Mouse (Mus musculus) MEL (cell line): ENCODE data around the gene Zbtb7b. TPM values are rescaled to one million over a fixed set of nuclear protein-coding genes. Genes with fewer than 3 reads are reported as not detected.
"Not testable (repeated sequence)": the region's sequence is repeated elsewhere in the genome, so short reads cannot be mapped to it uniquely, and the experiment has no call there.

Experiments used
- DNase-seq: peaks from one replicate; pipeline ENCODE4 v3.0.0; 2011; ENCODE audit warnings: low read depth, low spot score
- H3K27ac ChIP-seq: 2 replicates; pipeline ENCODE4 v1.5.1; 2012; ENCODE audit warnings: low read depth, mild to moderate bottlenecking, control low read depth, low read length, moderate library complexity; ENCODE audit not compliant: control insufficient read depth
- H3K27me3 ChIP-seq, 2 experiments: fragments of 150-350 bp in 1 of 2; sonication (generic) in 1 of 2; 2 replicates each; pipeline ENCODE4 v1.6.1; 2012; ENCODE audit warnings: low read length in 2 of 2, mild to moderate bottlenecking in 2 of 2, improper control_type of control experiment in 1 of 2, moderate library complexity in 1 of 2; ENCODE audit not compliant: insufficient read depth in 2 of 2, control insufficient read depth in 1 of 2
- H3K36me3 ChIP-seq, 2 experiments: 2 replicates each; pipeline ENCODE4 v1.6.1; 2012 to 2014; ENCODE audit warnings: low read length in 2 of 2, improper control_type of control experiment in 1 of 2, inconsistent platforms in 1 of 2, mild to moderate bottlenecking in 1 of 2; ENCODE audit not compliant: insufficient read depth in 2 of 2, control insufficient read depth in 1 of 2
- H3K4me1 ChIP-seq, 2 experiments: fragments of 150-350 bp in 1 of 2; sonication (generic) in 1 of 2; 2 replicates each; pipeline ENCODE4 v1.6.1; 2012; ENCODE audit warnings: low read length in 2 of 2, improper control_type of control experiment in 1 of 2, mild to moderate bottlenecking in 1 of 2; ENCODE audit not compliant: insufficient read depth in 2 of 2, control insufficient read depth in 1 of 2
- H3K4me3 ChIP-seq, 2 experiments: fragments of 150-350 bp in 1 of 2; sonication (generic) in 1 of 2; 2 replicates each; pipeline ENCODE4 v1.5.1; 2012; ENCODE audit warnings: low read depth in 2 of 2, low read length in 2 of 2, mild to moderate bottlenecking in 2 of 2, moderate library complexity in 2 of 2, control low read depth in 1 of 2, improper control_type of control experiment in 1 of 2; ENCODE audit not compliant: control insufficient read depth in 1 of 2, insufficient read depth in 1 of 2
- H3K79me2 ChIP-seq: 2 replicates; pipeline ENCODE4 v1.6.1; 2012; ENCODE audit warnings: mild to moderate bottlenecking, low read length, moderate library complexity; ENCODE audit not compliant: control insufficient read depth, poor library complexity, insufficient read depth
- H3K9ac ChIP-seq: 2 replicates; pipeline ENCODE4 v1.6.1; 2012; ENCODE audit warnings: low read depth, mild to moderate bottlenecking, control low read depth, low read length, moderate library complexity; ENCODE audit not compliant: control insufficient read depth, poor library complexity, severe bottlenecking
- H3K9me3 ChIP-seq: fragments of 150-350 bp; sonication (generic); replicated peaks from 2 replicates; pipeline ENCODE4 v1.6.1; 2012; ENCODE audit warnings: mild to moderate bottlenecking, low read length, improper control_type of control experiment, moderate library complexity; ENCODE audit not compliant: insufficient read depth
- BHLHE40 ChIP-seq: IDR thresholded peaks from 2 replicates; pipeline ENCODE4 v1.6.1; 2012; ENCODE audit warnings: low read depth, mild to moderate bottlenecking, inconsistent platforms, low read length, improper control_type of control experiment, borderline replicate concordance
- CHD1 ChIP-seq: IDR thresholded peaks from 2 replicates; pipeline ENCODE4 v1.6.1; 2012; ENCODE audit warnings: low read depth, mild to moderate bottlenecking, inconsistent platforms, low read length, improper control_type of control experiment
- CHD2 ChIP-seq: IDR thresholded peaks from 2 replicates; pipeline ENCODE4 v1.6.1; 2011; ENCODE audit warnings: low read length, improper control_type of control experiment
- CTCF ChIP-seq, 3 experiments: IDR thresholded peaks in 2 of 3; conservative IDR thresholded peaks in 1 of 3; 2 replicates each; pipeline ENCODE4 v1.5.1; 2011 to 2012; ENCODE audit warnings: low read length in 3 of 3, low read depth in 2 of 3, mild to moderate bottlenecking in 2 of 3, improper control_type of control experiment in 1 of 3, inconsistent platforms in 1 of 3, mixed read lengths in 1 of 3, moderate library complexity in 1 of 3; ENCODE audit not compliant: control insufficient read depth in 1 of 3, insufficient read depth in 1 of 3, poor library complexity in 1 of 3, severe bottlenecking in 1 of 3
- E2F4 ChIP-seq: IDR thresholded peaks from 2 replicates; pipeline ENCODE4 v1.6.1; 2011; ENCODE audit warnings: low read depth, low read length, improper control_type of control experiment, borderline replicate concordance
- ELF1 ChIP-seq: IDR thresholded peaks from 2 replicates; pipeline ENCODE4 v1.6.1; 2014; ENCODE audit warnings: low read depth, mild to moderate bottlenecking, inconsistent platforms, low read length, improper control_type of control experiment, moderate library complexity
- EP300 ChIP-seq, 2 experiments: IDR thresholded peaks; 2 replicates each; pipeline ENCODE4 v1.6.1; 2011; ENCODE audit warnings: improper control_type of control experiment in 2 of 2, low read length in 2 of 2, low read depth in 1 of 2, mild to moderate bottlenecking in 1 of 2
- GABPA ChIP-seq: IDR thresholded peaks from 2 replicates; pipeline ENCODE4 v1.6.1; 2012; ENCODE audit warnings: low read depth, mild to moderate bottlenecking, inconsistent platforms, low read length, improper control_type of control experiment, moderate library complexity
- GATA1 ChIP-seq: IDR thresholded peaks from 2 replicates; pipeline ENCODE4 v1.6.1; 2011; ENCODE audit warnings: low read depth, low read length, improper control_type of control experiment
- HCFC1 ChIP-seq: IDR thresholded peaks from 2 replicates; pipeline ENCODE4 v1.6.1; 2012; ENCODE audit warnings: low read depth, mild to moderate bottlenecking, inconsistent platforms, low read length, improper control_type of control experiment, moderate library complexity
- MEF2A ChIP-seq: IDR thresholded peaks from 2 replicates; pipeline ENCODE4 v1.6.1; 2014; ENCODE audit warnings: low read depth, mild to moderate bottlenecking, inconsistent platforms, low read length, improper control_type of control experiment; ENCODE audit not compliant: poor library complexity, insufficient replicate concordance, severe bottlenecking; ENCODE audit errors: extremely low read depth
- MXI1 ChIP-seq: IDR thresholded peaks from 2 replicates; pipeline ENCODE4 v1.6.1; 2011; ENCODE audit warnings: mild to moderate bottlenecking, low read depth, low read length, improper control_type of control experiment
- MYB ChIP-seq: IDR thresholded peaks from 2 replicates; pipeline ENCODE4 v1.6.1; 2011; ENCODE audit warnings: mild to moderate bottlenecking, low read depth, low read length, improper control_type of control experiment
- MYC ChIP-seq: IDR thresholded peaks from 2 replicates; pipeline ENCODE4 v1.6.1; 2011; ENCODE audit warnings: low read depth, mild to moderate bottlenecking, low read length, improper control_type of control experiment, moderate library complexity
- NELFE ChIP-seq: IDR thresholded peaks from 2 replicates; pipeline ENCODE4 v1.6.1; 2011; ENCODE audit warnings: low read depth, low read length, improper control_type of control experiment
- NRF1 ChIP-seq: IDR thresholded peaks from 2 replicates; pipeline ENCODE4 v1.6.1; 2014; ENCODE audit warnings: low read depth, mild to moderate bottlenecking, inconsistent platforms, low read length, improper control_type of control experiment, moderate library complexity; ENCODE audit not compliant: poor library complexity, insufficient read depth, severe bottlenecking
- POLR2AphosphoS2 ChIP-seq: IDR thresholded peaks from 2 replicates; pipeline ENCODE4 v1.6.1; 2011; ENCODE audit warnings: low read length, improper control_type of control experiment
- RAD21 ChIP-seq: IDR thresholded peaks from 2 replicates; pipeline ENCODE4 v1.6.1; 2011; ENCODE audit warnings: mild to moderate bottlenecking, low read depth, low read length, improper control_type of control experiment
- RCOR1 ChIP-seq: IDR thresholded peaks from 2 replicates; pipeline ENCODE4 v1.6.1; 2012; ENCODE audit warnings: low read depth, mild to moderate bottlenecking, inconsistent platforms, low read length, improper control_type of control experiment
- SMC3 ChIP-seq: IDR thresholded peaks from 2 replicates; pipeline ENCODE4 v1.6.1; 2011; ENCODE audit warnings: low read depth, low read length, improper control_type of control experiment
- TAL1 ChIP-seq: IDR thresholded peaks from 2 replicates; pipeline ENCODE4 v1.6.1; 2012; ENCODE audit warnings: mild to moderate bottlenecking, inconsistent platforms, low read length, moderate library complexity, mixed read lengths
- UBTF ChIP-seq: IDR thresholded peaks from 2 replicates; pipeline ENCODE4 v1.6.1; 2012; ENCODE audit warnings: low read depth, mild to moderate bottlenecking, inconsistent platforms, low read length, improper control_type of control experiment, moderate library complexity, borderline replicate concordance; ENCODE audit not compliant: insufficient read depth
- USF1 ChIP-seq: IDR thresholded peaks from 2 replicates; pipeline ENCODE4 v1.6.1; 2014; ENCODE audit warnings: low read depth, mild to moderate bottlenecking, inconsistent platforms, low read length, improper control_type of control experiment, moderate library complexity
- ZNF384 ChIP-seq: IDR thresholded peaks from 2 replicates; pipeline ENCODE4 v1.6.1; 2012; ENCODE audit warnings: low read depth, mild to moderate bottlenecking, inconsistent platforms, low read length, improper control_type of control experiment
- polyA plus RNA-seq, 2 experiments: library from polyadenylated mRNA; stranded (reverse) in 1 of 2; unstranded in 1 of 2; fragments of >175 nt in 1 of 2; fragments of >200 nt in 1 of 2; gene quantifications; 2 replicates each; pipeline versions ENCODE4 v1.2.1 to v1.2.4; 2012; ENCODE audit warnings: low replicate concordance in 2 of 2, low read depth in 1 of 2; ENCODE audit not compliant: insufficient read length in 2 of 2, insufficient read depth in 1 of 2, missing spikeins in 1 of 2
- total RNA-seq: library from RNA; depleted of rRNA; stranded (reverse); fragments of 300-350 nt; gene quantifications from 2 replicates; pipeline ENCODE4 v1.2.3, GENCODE M21; 2012

Gene Zbtb7b
- total and polyA plus RNA-seq, 3 experiments, result 8.5 to 20.1 TPM; not detected in 1

- TF ChIP-seq MXI1 (peak; percentile 62), CTCF (IDR thresholded peaks at IDR 0.05 in 2 of 3, conservative IDR thresholded peaks at IDR 0.05 in 1 of 3; ENCODE audit: control insufficient read depth in 1 of 3, insufficient read depth in 1 of 3, low read depth in 2 of 3, low read length in 3 of 3, poor library complexity in 1 of 3, severe bottlenecking in 1 of 3) (no peak), RAD21 (no peak), ELF1 (peak; percentile 87), MEF2A (no peak)
Observed at GRCm38 (mm10) chr3:89430171-89431159, 35.9 kb upstream of the Zbtb7b start, which contains the start of gene Pygo2 (continued).

- not testable (repeated sequence) for DNase-seq, H3K9ac ChIP-seq, H3K27ac ChIP-seq, H3K4me3 ChIP-seq, H3K9me3 ChIP-seq, H3K27me3 ChIP-seq
- peaks cover 6 to 20% of the 10 kb centered on the region in 2 experiments for H3K36me3 ChIP-seq
- peaks cover 14% of the 10 kb centered on the region for H3K79me2 ChIP-seq
- peaks cover 13 to 16% of the 10 kb centered on the region in 2 experiments for H3K4me1 ChIP-seq
Observed at GRCm38 (mm10) chr3:89429021-89429420, 34.4 kb upstream of the Zbtb7b start.

GRCm38 (mm10) chr3:89425876-89426275 lies 31.3 kb upstream of the Zbtb7b start:
- no peak for TF ChIP-seq MYC
- TF ChIP-seq USF1, result no peak
- peak; percentile 50 for TF ChIP-seq TAL1
- no peak for TF ChIP-seq HCFC1
- no peak for TF ChIP-seq CHD2
- TF ChIP-seq NRF1, result no peak
- no peak for TF ChIP-seq MXI1
- TF ChIP-seq SMC3, result no peak
- TF ChIP-seq BHLHE40, result no peak
- no peak for TF ChIP-seq RCOR1
- no peak for TF ChIP-seq POLR2AphosphoS2
- no peak for TF ChIP-seq E2F4
- TF ChIP-seq EP300 (IDR thresholded peaks at IDR 0.05; ENCODE audit: low read depth in 1 of 2, low read length in 2 of 2), result 0 out of 4 replicates have a peak, but pooled peaks of 1 of the 2 experiments have one; percentile 7
- TF ChIP-seq GATA1, result 0 out of 2 replicates have a peak, but pooled peaks have one; percentile 9
- TF ChIP-seq MYB, result no peak
- no peak for TF ChIP-seq GABPA
- no peak for TF ChIP-seq UBTF
- no peak for TF ChIP-seq MEF2A
- TF ChIP-seq NELFE, result no peak
- no peak for TF ChIP-seq ZNF384
- no peak for TF ChIP-seq ELF1
- no peak for TF ChIP-seq CHD1
- DNase-seq, result peak; percentile 31
- Histone ChIP-seq H3K4me1 (peaks cover 19 to 37% of the 10 kb centered on the region in 2 experiments), H3K9ac (no peak overlapping the region), H3K27ac (no peak overlapping the region), H3K9me3 (no peaks in the 10 kb centered on the region), H3K4me3 (no peak overlapping the region), H3K36me3 (peaks cover 9 to 36% of the 10 kb centered on the region in 2 experiments), H3K27me3 (no peaks in the 10 kb centered on the region), H3K79me2 (peaks cover 9% of the 10 kb centered on the region)
